Mouse (Mus musculus) C2C12 (cell line): ENCODE measurements at regions not wholly inside any gene's neighbourhood (a gene's known extent, or its start where the extent isn't known, plus 50 kb on each side); places are given as distances from the start of the nearest gene placed in this dataset.
A peak's percentile ranks its signal among the peaks of the same experiment; 100 is the strongest.

Experiments
- H3K27me3 ChIP-seq: one replicate; pipeline ENCODE4 v1.6.1; 2011; ENCODE audit not compliant: control insufficient read depth, insufficient read depth, insufficient read length
- H3K36me3 ChIP-seq: one replicate; pipeline ENCODE4 v1.6.1; 2011; ENCODE audit not compliant: control insufficient read depth, insufficient read depth
- H3K4me3 ChIP-seq: one replicate; pipeline ENCODE4 v1.5.1; 2011; ENCODE audit warnings: mild to moderate bottlenecking, control low read depth; ENCODE audit not compliant: poor library complexity, insufficient read depth, severe bottlenecking
- H3K79me2 ChIP-seq: one replicate; pipeline ENCODE4 v1.6.1; 2011; ENCODE audit not compliant: control insufficient read depth, insufficient read depth
- H3K79me3 ChIP-seq: one replicate; pipeline ENCODE4 v1.6.1; 2011; ENCODE audit warnings: low read depth, control low read depth
- H3ac ChIP-seq: one replicate; pipeline ENCODE3; 2011; ENCODE audit warnings: low read depth; ENCODE audit not compliant: control insufficient read depth, insufficient read length
- CEBPB ChIP-seq: IDR thresholded peaks from one replicate; pipeline ENCODE4 v1.6.1; 2011; ENCODE audit warnings: low read depth, mild to moderate bottlenecking, control low read depth, moderate library complexity
- CTCF ChIP-seq: IDR thresholded peaks from one replicate; pipeline ENCODE4 v1.5.1; 2011; ENCODE audit not compliant: control insufficient read depth, insufficient read depth, insufficient read length
- FOSL1 ChIP-seq: IDR thresholded peaks from one replicate; pipeline ENCODE4 v1.8.0; 2011; ENCODE audit warnings: mild to moderate bottlenecking, low read length; ENCODE audit not compliant: poor library complexity, insufficient read depth, severe bottlenecking
- MAX ChIP-seq: IDR thresholded peaks from one replicate; pipeline ENCODE4 v1.6.1; 2011; ENCODE audit warnings: mild to moderate bottlenecking, control low read depth
- MYOD1 ChIP-seq: IDR thresholded peaks from one replicate; pipeline ENCODE4 v1.6.1; 2011; ENCODE audit warnings: low read depth; ENCODE audit not compliant: control insufficient read depth, insufficient read length
- MYOG ChIP-seq: IDR thresholded peaks from one replicate; pipeline ENCODE4 v1.6.1; 2011; ENCODE audit not compliant: control insufficient read depth, insufficient read length; ENCODE audit errors: extremely low read depth
- USF1 ChIP-seq: IDR thresholded peaks from one replicate; pipeline ENCODE4 v1.6.1; 2011; ENCODE audit warnings: low read depth, mild to moderate bottlenecking, control low read depth, moderate library complexity

GRCm38 (mm10) chr16:63278259-63278697, 424.2 kb downstream of the Pros1 start:
- no peak for TF ChIP-seq CTCF
- no peak for TF ChIP-seq MAX
- no peak for TF ChIP-seq USF1
- TF ChIP-seq MYOD1: no peak
- TF ChIP-seq MYOG: no peak
- TF ChIP-seq FOSL1: no peak
- TF ChIP-seq CEBPB: no peak
- Histone ChIP-seq H3K36me3 (no peaks in the 10 kb centered on the region), H3ac (no peak overlapping the region), H3K4me3 (no peak overlapping the region), H3K27me3 (no peaks in the 10 kb centered on the region), H3K79me3 (no peaks in the 10 kb centered on the region), H3K79me2 (no peaks in the 10 kb centered on the region)

- no peaks in the 10 kb centered on the region for H3K79me3 ChIP-seq
- H3K4me3 ChIP-seq: no peak overlapping the region
- TF ChIP-seq CTCF: no peak
- no peak for TF ChIP-seq MAX
- TF ChIP-seq USF1: no peak
- no peak overlapping the region for H3ac ChIP-seq
- no peaks in the 10 kb centered on the region for H3K27me3 ChIP-seq
- no peaks in the 10 kb centered on the region for H3K36me3 ChIP-seq
- H3K79me2 ChIP-seq: no peaks in the 10 kb centered on the region
Measured at GRCm38 (mm10) chr16:63287655-63288054, 433.5 kb downstream of the Pros1 start.

GRCm38 (mm10) chr16:63311676-63312075, 457.6 kb downstream of the Pros1 start:
- no peak overlapping the region for H3K4me3 ChIP-seq
- no peaks in the 10 kb centered on the region for H3K79me2 ChIP-seq
- H3K36me3 ChIP-seq: no peaks in the 10 kb centered on the region
- no peak overlapping the region for H3ac ChIP-seq
- H3K79me3 ChIP-seq: no peaks in the 10 kb centered on the region
- TF ChIP-seq MYOD1 (peak; percentile 94), FOSL1 (no peak)
- no peaks in the 10 kb centered on the region for H3K27me3 ChIP-seq

GRCm38 (mm10) chr16:63313544-63313943, 459.4 kb downstream of the Pros1 start:
- Histone ChIP-seq H3K27me3 (no peaks in the 10 kb centered on the region), H3K79me2 (no peaks in the 10 kb centered on the region), H3K79me3 (no peaks in the 10 kb centered on the region), H3K36me3 (no peaks in the 10 kb centered on the region), H3K4me3 (no peak overlapping the region), H3ac (no peak overlapping the region)
- TF ChIP-seq CEBPB: peak; percentile 8
- peak; percentile 79 for TF ChIP-seq FOSL1
- TF ChIP-seq CTCF: no peak
- no peak for TF ChIP-seq MYOG
- TF ChIP-seq MAX: peak; percentile 71
- no peak for TF ChIP-seq USF1
- peak; percentile 81 for TF ChIP-seq MYOD1

- Histone ChIP-seq H3K4me3 (no peak overlapping the region), H3K27me3 (no peaks in the 10 kb centered on the region), H3K36me3 (no peaks in the 10 kb centered on the region)
Measured at GRCm38 (mm10) chr16:63319602-63320001, 465.5 kb downstream of the Pros1 start.

GRCm38 (mm10) chr16:63351511-63352125, 497.5 kb downstream of the Pros1 start:
- TF ChIP-seq CEBPB: no peak
- TF ChIP-seq FOSL1: no peak
- no peak for TF ChIP-seq MYOG
- TF ChIP-seq MAX: no peak
- no peak for TF ChIP-seq USF1
- Histone ChIP-seq H3K27me3 (no peaks in the 10 kb centered on the region), H3K4me3 (no peak overlapping the region), H3K36me3 (no peaks in the 10 kb centered on the region), H3K79me2 (no peaks in the 10 kb centered on the region), H3K79me3 (no peaks in the 10 kb centered on the region), H3ac (no peak overlapping the region)

More at GRCm38 (mm10) chr16:63319602-63320001, 465.5 kb downstream of the Pros1 start:
- TF ChIP-seq CEBPB (no peak), USF1 (peak; percentile 52), MAX (peak; percentile 97)
- Histone ChIP-seq H3K79me3 (no peaks in the 10 kb centered on the region), H3ac (no peak overlapping the region), H3K79me2 (no peaks in the 10 kb centered on the region)
